Mouse (Mus musculus): ENCODE measurements at regions not wholly inside any gene's neighbourhood (a gene's known extent, or its start where the extent isn't known, plus 50 kb on each side); places are given as distances from the start of the nearest gene placed in this dataset.

GRCm38 (mm10) chr9:61135917-61136316, 236.2 kb upstream of the Tle3 start:
- Histone ChIP-seq H3K9me3 (replicated peaks; ENCODE audit: control insufficient read depth, low read length) (no peaks in the 10 kb centered on the region), H3K9ac (ENCODE audit: low read depth, low read length) (no peak overlapping the region), H3K4me3 (ENCODE audit: low read depth, low read length) (no peak overlapping the region), H3K36me3 (ENCODE audit: control insufficient read depth, insufficient read depth, low read length) (no peaks in the 10 kb centered on the region), H3K4me1 (ENCODE audit: control insufficient read depth, insufficient read depth, low read length) (no peaks in the 10 kb centered on the region), H3K4me2 (no peak overlapping the region), H3K27ac (ENCODE audit: low read depth, low read length) (no peak overlapping the region), H3K27me3 (ENCODE audit: control insufficient read depth, insufficient read depth, low read length) (peaks cover 6% of the 10 kb centered on the region)
- no peak for ATAC-seq (replicated peaks; ENCODE audit: insufficient number of reproducible peaks, low FRiP score, low TSS enrichment)
- WGBS (ENCODE audit: insufficient replicate concordance): 63% methylated on average over 3 of the region's 3 CpGs

- Histone ChIP-seq H3K9ac (ENCODE audit: low read depth, low read length) (no peak overlapping the region), H3K9me3 (replicated peaks; ENCODE audit: control insufficient read depth, low read length) (no peaks in the 10 kb centered on the region), H3K36me3 (ENCODE audit: control insufficient read depth, insufficient read depth, low read length) (no peaks in the 10 kb centered on the region), H3K27ac (ENCODE audit: low read depth, low read length) (no peak overlapping the region), H3K4me3 (ENCODE audit: low read depth, low read length) (no peak overlapping the region), H3K27me3 (ENCODE audit: control insufficient read depth, insufficient read depth, low read length) (peaks cover 4% of the 10 kb centered on the region), H3K4me2 (no peak overlapping the region), H3K4me1 (ENCODE audit: control insufficient read depth, insufficient read depth, low read length) (no peaks in the 10 kb centered on the region)
- 59% methylated on average over 11 of the region's 11 CpGs for WGBS (ENCODE audit: insufficient replicate concordance)
- ATAC-seq (replicated peaks; ENCODE audit: insufficient number of reproducible peaks, low FRiP score, low TSS enrichment): no peak
Observed at GRCm38 (mm10) chr9:61138741-61139368, 233.3 kb upstream of the Tle3 start.

- H3K4me1 ChIP-seq (ENCODE audit: control insufficient read depth, insufficient read depth, low read length): no peaks in the 10 kb centered on the region
- WGBS (ENCODE audit: insufficient replicate concordance): 82% methylated on average over 6 of the region's 6 CpGs
- no peak overlapping the region for H3K9ac ChIP-seq (ENCODE audit: low read depth, low read length)
- H3K4me3 ChIP-seq (ENCODE audit: low read depth, low read length): no peak overlapping the region
- H3K27ac ChIP-seq (ENCODE audit: low read depth, low read length): no peak overlapping the region
- no peak overlapping the region for H3K4me2 ChIP-seq
- peaks cover 3% of the 10 kb centered on the region; the same call in 1 of the 2 replicates for H3K27me3 ChIP-seq (ENCODE audit: control insufficient read depth, insufficient read depth, low read length)
- no peaks in the 10 kb centered on the region for H3K9me3 ChIP-seq (replicated peaks; ENCODE audit: control insufficient read depth, low read length)
- no peak for ATAC-seq (replicated peaks; ENCODE audit: insufficient number of reproducible peaks, low FRiP score, low TSS enrichment)
- no peaks in the 10 kb centered on the region for H3K36me3 ChIP-seq (ENCODE audit: control insufficient read depth, insufficient read depth, low read length)
Observed at GRCm38 (mm10) chr9:61143101-61143500, 229.1 kb upstream of the Tle3 start.

- ATAC-seq (replicated peaks; ENCODE audit: insufficient number of reproducible peaks, low FRiP score, low TSS enrichment): no peak
- 70% methylated on average over 11 of the region's 11 CpGs for WGBS (ENCODE audit: insufficient replicate concordance)
Observed at GRCm38 (mm10) chr9:61144685-61145318, 227.4 kb upstream of the Tle3 start.

GRCm38 (mm10) chr9:61145738-61146137, 226.4 kb upstream of the Tle3 start:
- Histone ChIP-seq H3K36me3 (ENCODE audit: control insufficient read depth, insufficient read depth, low read length) (no peaks in the 10 kb centered on the region), H3K27me3 (ENCODE audit: control insufficient read depth, insufficient read depth, low read length) (peaks cover 3% of the 10 kb centered on the region; the same call in 1 of the 2 replicates), H3K27ac (ENCODE audit: low read depth, low read length) (no peak overlapping the region), H3K4me3 (ENCODE audit: low read depth, low read length) (no peak overlapping the region), H3K9ac (ENCODE audit: low read depth, low read length) (no peak overlapping the region), H3K4me2 (no peak overlapping the region), H3K4me1 (ENCODE audit: control insufficient read depth, insufficient read depth, low read length) (no peaks in the 10 kb centered on the region), H3K9me3 (replicated peaks; ENCODE audit: control insufficient read depth, low read length) (no peaks in the 10 kb centered on the region)
- 64% methylated on average over 8 of the region's 8 CpGs for WGBS (ENCODE audit: insufficient replicate concordance)
- ATAC-seq (replicated peaks; ENCODE audit: insufficient number of reproducible peaks, low FRiP score, low TSS enrichment): no peak

More at GRCm38 (mm10) chr9:61144685-61145318, 227.4 kb upstream of the Tle3 start:
- no peaks in the 10 kb centered on the region for H3K4me1 ChIP-seq (ENCODE audit: control insufficient read depth, insufficient read depth, low read length)
- H3K27me3 ChIP-seq (ENCODE audit: control insufficient read depth, insufficient read depth, low read length): peaks cover 3% of the 10 kb centered on the region; the same call in 1 of the 2 replicates
- no peak overlapping the region for H3K4me3 ChIP-seq (ENCODE audit: low read depth, low read length)
- H3K9me3 ChIP-seq (replicated peaks; ENCODE audit: control insufficient read depth, low read length): no peaks in the 10 kb centered on the region
- no peak overlapping the region for H3K9ac ChIP-seq (ENCODE audit: low read depth, low read length)
- H3K27ac ChIP-seq (ENCODE audit: low read depth, low read length): no peak overlapping the region
- H3K36me3 ChIP-seq (ENCODE audit: control insufficient read depth, insufficient read depth, low read length): no peaks in the 10 kb centered on the region
- H3K4me2 ChIP-seq: no peak overlapping the region

- Histone ChIP-seq H3K36me3 (ENCODE audit: control insufficient read depth, insufficient read depth, low read length) (no peaks in the 10 kb centered on the region), H3K27me3 (ENCODE audit: control insufficient read depth, insufficient read depth, low read length) (no peaks in the 10 kb centered on the region; the same call in 1 of the 2 replicates), H3K4me3 (ENCODE audit: low read depth, low read length) (no peak overlapping the region), H3K9me3 (replicated peaks; ENCODE audit: control insufficient read depth, low read length) (no peaks in the 10 kb centered on the region), H3K4me2 (no peak overlapping the region), H3K9ac (ENCODE audit: low read depth, low read length) (no peak overlapping the region), H3K4me1 (ENCODE audit: control insufficient read depth, insufficient read depth, low read length) (no peaks in the 10 kb centered on the region), H3K27ac (ENCODE audit: low read depth, low read length) (no peak overlapping the region)
- 74% methylated on average over 4 of the region's 4 CpGs for WGBS (ENCODE audit: insufficient replicate concordance)
- ATAC-seq (replicated peaks; ENCODE audit: insufficient number of reproducible peaks, low FRiP score, low TSS enrichment): no peak
Observed at GRCm38 (mm10) chr9:61151201-61151600, 221.0 kb upstream of the Tle3 start.

- 38% methylated on average over 12 of the region's 12 CpGs for WGBS (ENCODE audit: insufficient replicate concordance)
- ATAC-seq (replicated peaks; ENCODE audit: insufficient number of reproducible peaks, low FRiP score, low TSS enrichment): no peak
- Histone ChIP-seq H3K4me3 (ENCODE audit: low read depth, low read length) (no peak overlapping the region), H3K4me2 (no peak overlapping the region), H3K9ac (ENCODE audit: low read depth, low read length) (no peak overlapping the region), H3K4me1 (ENCODE audit: control insufficient read depth, insufficient read depth, low read length) (no peaks in the 10 kb centered on the region), H3K27me3 (ENCODE audit: control insufficient read depth, insufficient read depth, low read length) (no peaks in the 10 kb centered on the region; the same call in 1 of the 2 replicates), H3K36me3 (ENCODE audit: control insufficient read depth, insufficient read depth, low read length) (no peaks in the 10 kb centered on the region), H3K27ac (ENCODE audit: low read depth, low read length) (no peak overlapping the region), H3K9me3 (replicated peaks; ENCODE audit: control insufficient read depth, low read length) (no peaks in the 10 kb centered on the region)
Observed at GRCm38 (mm10) chr9:61151901-61152337, 220.2 kb upstream of the Tle3 start.

GRCm38 (mm10) chr9:61154721-61155120, 217.4 kb upstream of the Tle3 start:
- H3K27me3 ChIP-seq (ENCODE audit: control insufficient read depth, insufficient read depth, low read length): peaks cover 3% of the 10 kb centered on the region
- peaks cover 5% of the 10 kb centered on the region; the same call in 1 of the 2 replicates for H3K4me1 ChIP-seq (ENCODE audit: control insufficient read depth, insufficient read depth, low read length)
- H3K9ac ChIP-seq (ENCODE audit: low read depth, low read length): no peak overlapping the region
- H3K9me3 ChIP-seq (replicated peaks; ENCODE audit: control insufficient read depth, low read length): no peaks in the 10 kb centered on the region
- no peaks in the 10 kb centered on the region for H3K36me3 ChIP-seq (ENCODE audit: control insufficient read depth, insufficient read depth, low read length)
- 51% methylated on average over 6 of the region's 6 CpGs for WGBS (ENCODE audit: insufficient replicate concordance)
- H3K4me2 ChIP-seq: no peak overlapping the region
- no peak overlapping the region for H3K27ac ChIP-seq (ENCODE audit: low read depth, low read length)
- H3K4me3 ChIP-seq (ENCODE audit: low read depth, low read length): no peak overlapping the region
- no peak for ATAC-seq (replicated peaks; ENCODE audit: insufficient number of reproducible peaks, low FRiP score, low TSS enrichment)

Measured in heart, embryonic 11.5 days (tissue).